17 mouse cellular contexts compared by ENCODE assay signal in genomic region chr8:112196423-112196822, GRCm38 (mm10).
"Had no signal": no experiment of that assay in that cellular context is flagged by ENCODE, and none has a peak within 500 bp of the region (broad histone marks: within the 10 kb centered on the region; RNA-seq: fewer than 3 reads in every experiment).

No protein-coding gene starts in this region.

- H3K27ac ChIP-seq: layer of hippocampus, adult 2 months; left cerebral cortex, adult 2 months; liver, embryonic 13.5 days; midbrain, embryonic 13.5 days; stomach, embryonic 15.5 days had no signal

- DNase-seq: kidney, adult 18-20 months; kidney, adult 9 months; kidney, postnatal 25 days; layer of hippocampus, adult 9-11 months; liver, embryonic 13.5 days; lung, adult 2 months; lung, postnatal 14 days; lung, postnatal 4 days; retina, postnatal 1 day; right cerebral cortex, postnatal 25 days; spleen, adult 18-20 months; thymus, postnatal 25 days had no signal

- H3K4me3 ChIP-seq: layer of hippocampus, adult 2 months; left cerebral cortex, adult 2 months; liver, embryonic 13.5 days; midbrain, embryonic 13.5 days; stomach, embryonic 15.5 days had no signal

- ATAC-seq: intestine, embryonic 16.5 days; midbrain, embryonic 13.5 days had no signal

- H3K4me2 ChIP-seq: liver, embryonic 13.5 days; midbrain, embryonic 13.5 days; stomach, embryonic 15.5 days had no signal

- H3K4me1 ChIP-seq: liver, embryonic 13.5 days; stomach, embryonic 15.5 days had no signal

- H3K9me3 ChIP-seq: midbrain, embryonic 13.5 days; stomach, embryonic 15.5 days had no signal

- H3K36me3 ChIP-seq: liver, embryonic 13.5 days; midbrain, embryonic 13.5 days; stomach, embryonic 15.5 days had no signal

- H3K27me3 ChIP-seq: liver, embryonic 13.5 days; midbrain, embryonic 13.5 days; stomach, embryonic 15.5 days had no signal

- H3K9ac ChIP-seq: liver, embryonic 13.5 days; midbrain, embryonic 13.5 days; stomach, embryonic 15.5 days had no signal
